Comparison of ENCODE assay signal across 31 mouse cellular contexts in the genomic region with DNA sequence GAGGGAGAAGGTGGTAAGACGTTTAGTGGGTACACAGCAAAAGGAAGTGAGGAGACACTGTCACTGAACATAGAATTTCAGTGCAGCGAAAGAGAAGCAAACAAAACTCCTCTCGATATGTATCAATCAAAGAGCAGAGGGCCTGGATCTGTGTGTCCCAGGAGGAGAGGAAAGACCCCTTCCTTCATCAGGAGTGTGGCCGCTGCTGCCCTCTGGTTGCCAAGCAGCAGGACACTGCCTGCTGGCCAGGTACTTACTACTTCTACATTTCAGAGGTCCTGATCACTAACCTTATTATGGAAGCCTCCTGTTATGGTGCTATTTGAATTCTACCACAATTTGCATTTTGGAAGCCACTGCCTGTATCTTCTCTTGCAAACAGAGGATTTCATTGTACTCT.
DNase-seq lines count a peak whose midpoint lies in the region; ATAC-seq and TF ChIP-seq lines count a peak whose summit lies in the region.
"Had no signal": no experiment of that assay in that cellular context is flagged by ENCODE, and none has a peak within 500 bp of the region (broad histone marks: within the 10 kb centered on the region; RNA-seq: fewer than 3 reads in every experiment).

No protein-coding gene starts in this region.

- no peak for TF ChIP-seq EP300 in lung, postnatal 0 days (IDR thresholded peaks at IDR 0.05)

- no peak for TF ChIP-seq POLR2A in cortical plate, adult 2 months (IDR thresholded peaks at IDR 0.05; ENCODE audit: extremely low read depth, insufficient read depth, low read length)

- TF ChIP-seq CTCF in gastrocnemius, adult 2 months (IDR thresholded peaks at IDR 0.05): no peak
- peak; percentile 53 for TF ChIP-seq CTCF in layer of hippocampus, adult 2 months (conservative IDR thresholded peaks at IDR 0.05)
- 0 out of 2 replicates have a peak, but pooled peaks have one; percentile 20 for TF ChIP-seq CTCF in lung, postnatal 0 days (IDR thresholded peaks at IDR 0.05)
- no peak for TF ChIP-seq CTCF in cortical plate, adult 2 months (IDR thresholded peaks at IDR 0.05; ENCODE audit: extremely low read depth, insufficient read depth, low read length)

- ATAC-seq in lung, postnatal 0 days: no peak
- ATAC-seq: forebrain, embryonic 14.5 days; intestine, postnatal 0 days; Patski had no signal

- H3K27me3 ChIP-seq in lung, postnatal 0 days (replicated peaks; ENCODE audit: insufficient read depth, low read length): no peaks in the 10 kb centered on the region
- H3K27me3 ChIP-seq: embryonic facial prominence, embryonic 15.5 days; heart, embryonic 15.5 days; hindbrain, embryonic 13.5 days; limb, embryonic 15.5 days; liver, embryonic 13.5 days; neural tube, embryonic 12.5 days; Patski had no signal

- H3K4me2 ChIP-seq in lung, postnatal 0 days (replicated peaks; ENCODE audit: low read depth, low read length): no peak overlapping the region
- H3K4me2 ChIP-seq: embryonic facial prominence, embryonic 15.5 days; heart, embryonic 15.5 days; hindbrain, embryonic 13.5 days; limb, embryonic 15.5 days; liver, embryonic 13.5 days; neural tube, embryonic 12.5 days had no signal

- intact Hi-C loops in gastrocnemius, adult 2 months (cut with DNase I): no loop called here

- no peaks in the 10 kb centered on the region for H3K9me3 ChIP-seq in lung, postnatal 0 days (ENCODE audit: low read length)
- H3K9me3 ChIP-seq: embryonic facial prominence, embryonic 10.5 days; embryonic facial prominence, embryonic 15.5 days; heart, embryonic 15.5 days; hindbrain, embryonic 13.5 days; limb, embryonic 10.5 days; limb, embryonic 15.5 days; liver, embryonic 13.5 days; midbrain, embryonic 10.5 days; neural tube, embryonic 12.5 days had no signal

- peak overlapping the region; percentile 36; the same call in 1 of the 2 replicates for H3K27ac ChIP-seq in gastrocnemius, adult 2 months
- H3K27ac ChIP-seq in layer of hippocampus, adult 2 months: peak overlapping the region; percentile 97
- no peak overlapping the region for H3K27ac ChIP-seq in lung, postnatal 0 days (ENCODE audit: low read length)
- H3K27ac ChIP-seq in cortical plate, adult 2 months (ENCODE audit: insufficient read depth, low read length): peak overlapping the region; percentile 85
- H3K27ac ChIP-seq: embryonic facial prominence, embryonic 10.5 days; embryonic facial prominence, embryonic 15.5 days; hindbrain, embryonic 13.5 days; limb, embryonic 10.5 days; limb, embryonic 15.5 days; liver, embryonic 13.5 days; midbrain, embryonic 10.5 days; neural tube, embryonic 12.5 days; stomach, postnatal 0 days had no signal

- no peak overlapping the region for H3K4me3 ChIP-seq in gastrocnemius, adult 2 months
- H3K4me3 ChIP-seq in layer of hippocampus, adult 2 months: peak overlapping the region; percentile 58
- H3K4me3 ChIP-seq in lung, postnatal 0 days (ENCODE audit: low read depth, low read length): no peak overlapping the region
- H3K4me3 ChIP-seq in cortical plate, adult 2 months (ENCODE audit: insufficient read depth, low read length): peak overlapping the region; percentile 66
- H3K4me3 ChIP-seq: embryonic facial prominence, embryonic 10.5 days; embryonic facial prominence, embryonic 15.5 days; heart, embryonic 15.5 days; hindbrain, embryonic 13.5 days; limb, embryonic 10.5 days; limb, embryonic 15.5 days; liver, embryonic 13.5 days; midbrain, embryonic 10.5 days; neural tube, embryonic 12.5 days had no signal

- H3K4me1 ChIP-seq in lung, postnatal 0 days (ENCODE audit: insufficient read depth, low read depth, low read length): no peaks in the 10 kb centered on the region
- 0 out of 2 replicates have a peak, but pooled peaks cover 1% of the 10 kb centered on the region for H3K4me1 ChIP-seq in cortical plate, adult 2 months (ENCODE audit: control insufficient read depth, insufficient read depth, low read length)
- H3K4me1 ChIP-seq: liver, embryonic 13.5 days had no signal

- DNase-seq in gastrocnemius, adult 2 months: no peak
- no peak for DNase-seq in gastrocnemius, adult 8-10 months (ENCODE audit: low spot score in 2 of 2)
- DNase-seq in layer of hippocampus, adult 2 months (ENCODE audit: low spot score in 2 of 2): peak in 1 of 2 experiments; percentile 10
- no peak for DNase-seq in layer of hippocampus, postnatal 14 days (ENCODE audit: low spot score in 2 of 2)
- no peak for DNase-seq in lung, postnatal 0 days (ENCODE audit: low spot score)
- no peak for DNase-seq in lung, adult 18-20 months
- DNase-seq in adrenal gland, adult (ENCODE audit: inconsistent age in 2 of 2, low spot score in 1 of 2): no peak
- DNase-seq: adrenal gland, postnatal 14 days; cerebellum, adult 11-12 months; cerebellum, postnatal 14 days; heart, postnatal 36 days; kidney, adult 9 months; kidney, postnatal 25 days; liver, embryonic 13.5 days; lung, postnatal 14 days; right cerebral cortex, postnatal 4 days; thymus, adult 18-20 months; thymus, postnatal 25 days had no signal

- WGBS in lung, postnatal 0 days: 53% methylated on average over 4 of the region's 4 CpGs

- H3K9ac ChIP-seq in lung, postnatal 0 days (replicated peaks; ENCODE audit: low read depth): no peak overlapping the region
- H3K9ac ChIP-seq: embryonic facial prominence, embryonic 15.5 days; heart, embryonic 15.5 days; hindbrain, embryonic 13.5 days; limb, embryonic 15.5 days; liver, embryonic 13.5 days; neural tube, embryonic 12.5 days had no signal

- H3K36me3 ChIP-seq in lung, postnatal 0 days (ENCODE audit: insufficient read depth, low read length): no peaks in the 10 kb centered on the region
- H3K36me3 ChIP-seq: embryonic facial prominence, embryonic 15.5 days; heart, embryonic 15.5 days; hindbrain, embryonic 13.5 days; limb, embryonic 15.5 days; liver, embryonic 13.5 days; midbrain, embryonic 10.5 days; neural tube, embryonic 12.5 days had no signal

Comparison
In these comparisons a context has a peak if more than half of its experiments do, and no peak if none do; other contexts are left out.
1. H3K4me3 ChIP-seq: peak in layer of hippocampus, adult 2 months (single experiment) and cortical plate, adult 2 months (single experiment); none in gastrocnemius, adult 2 months (single experiment) and lung, postnatal 0 days (single experiment).
2. CTCF ChIP-seq: peak in layer of hippocampus, adult 2 months (single experiment) and lung, postnatal 0 days (single experiment); none in gastrocnemius, adult 2 months (single experiment) and cortical plate, adult 2 months (single experiment).